Mouse (Mus musculus): ENCODE data around the gene Lrg1.

DNA sequence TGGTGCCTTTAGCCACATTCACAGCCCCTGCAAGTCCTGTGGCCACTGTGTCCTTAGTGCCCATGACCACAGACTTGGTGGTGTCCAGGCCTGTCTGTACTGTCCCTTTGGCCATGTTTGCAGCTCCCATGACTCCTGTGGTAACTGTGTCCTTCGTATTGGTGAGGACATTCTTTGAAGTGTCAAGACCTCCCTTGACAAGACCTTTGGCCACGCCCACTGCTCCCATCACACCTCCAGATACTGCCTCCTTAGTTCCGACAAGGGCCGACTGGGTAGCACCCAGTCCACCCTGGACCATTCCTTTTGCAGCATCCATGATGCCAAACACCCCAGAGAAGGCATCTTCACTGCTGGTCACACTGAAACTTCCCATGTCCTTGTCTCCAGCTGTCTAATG is 14.8 kb downstream of the Lrg1 start:
- TF ChIP-seq CTCF (IDR thresholded peaks at IDR 0.05; ENCODE audit: low read depth, low read length), result no peak
- TF ChIP-seq TAL1 (conservative IDR thresholded peaks at IDR 0.05; ENCODE audit: low read depth, low read length), result no peak
- no peak for TF ChIP-seq GATA1 (IDR thresholded peaks at IDR 0.05; ENCODE audit: borderline replicate concordance, low read length)
